Mouse (Mus musculus): ENCODE results near the gene Tns1. TPM values are rescaled to one million over a fixed set of nuclear protein-coding genes. Genes with fewer than 3 reads are reported as not detected.

Gene Tns1
- polyA plus RNA-seq, 1 experiment: 111 TPM

- Histone ChIP-seq H3K79me2 (ENCODE audit: control insufficient read depth, insufficient read depth) (no peaks in the 10 kb centered on the region), H3K27me3 (ENCODE audit: control insufficient read depth, insufficient read depth, insufficient read length) (no peaks in the 10 kb centered on the region), H3ac (ENCODE audit: control insufficient read depth, insufficient read length) (no peak overlapping the region), H3K4me3 (no peak overlapping the region), H3K4me2 (ENCODE audit: low read depth) (peak overlapping the region; percentile 20), H3K36me3 (ENCODE audit: control insufficient read depth, insufficient read depth) (peaks cover 51% of the 10 kb centered on the region)
- TF ChIP-seq MYOG (IDR thresholded peaks at IDR 0.05; ENCODE audit: control insufficient read depth in 1 of 3, insufficient read depth in 1 of 3, insufficient read length in 2 of 3, low read depth in 2 of 3) (peak; percentile 72 to 94 (median 78)), SRF (IDR thresholded peaks at IDR 0.05; ENCODE audit: control insufficient read depth, insufficient read length, low read depth) (no peak), MAX (IDR thresholded peaks at IDR 0.05; ENCODE audit: low read depth) (no peak), TCF12 (IDR thresholded peaks at IDR 0.05; ENCODE audit: insufficient read depth, poor library complexity, severe bottlenecking) (peak; percentile 85), USF1 (IDR thresholded peaks at IDR 0.05; ENCODE audit: low read depth) (no peak), MYOD1 (IDR thresholded peaks at IDR 0.05; ENCODE audit: control insufficient read depth in 1 of 3, insufficient read length in 2 of 3, low read depth in 2 of 3) (peak in 2 of 3 experiments; percentile 71 to 90), POLR2AphosphoS2 (IDR thresholded peaks at IDR 0.05; ENCODE audit: insufficient read length, low read depth) (peak; percentile 44), TCF3 (IDR thresholded peaks at IDR 0.05; ENCODE audit: insufficient read length, low read depth) (peak; percentile 38), REST (IDR thresholded peaks at IDR 0.05; ENCODE audit: insufficient read depth, insufficient read length) (no peak), E2F4 (IDR thresholded peaks at IDR 0.05; ENCODE audit: insufficient read depth) (no peak), CEBPB (IDR thresholded peaks at IDR 0.05; ENCODE audit: insufficient read depth, poor library complexity, severe bottlenecking) (peak; percentile 70; the same call in 1 of the 2 replicates), POLR2A (IDR thresholded peaks at IDR 0.05; ENCODE audit: insufficient read length, low read depth) (no peak)
Observed at GRCm38 (mm10) chr1:73915218-73916070, 208.8 kb downstream of the Tns1 start.

- Histone ChIP-seq H3K27me3 (ENCODE audit: control insufficient read depth, insufficient read depth, insufficient read length) (no peaks in the 10 kb centered on the region), H3ac (ENCODE audit: control insufficient read depth, insufficient read length) (no peak overlapping the region), H3K4me2 (ENCODE audit: low read depth) (no peak overlapping the region), H3K79me2 (ENCODE audit: control insufficient read depth, insufficient read depth) (no peaks in the 10 kb centered on the region), H3K36me3 (ENCODE audit: control insufficient read depth, insufficient read depth) (peaks cover 37% of the 10 kb centered on the region), H3K4me3 (no peak overlapping the region)
- no peak for TF ChIP-seq E2F4 (IDR thresholded peaks at IDR 0.05; ENCODE audit: insufficient read depth)
- no peak for TF ChIP-seq SRF (IDR thresholded peaks at IDR 0.05; ENCODE audit: control insufficient read depth, insufficient read length, low read depth)
- no peak for TF ChIP-seq TCF12 (IDR thresholded peaks at IDR 0.05; ENCODE audit: insufficient read depth, poor library complexity, severe bottlenecking)
- TF ChIP-seq POLR2AphosphoS2 (IDR thresholded peaks at IDR 0.05; ENCODE audit: insufficient read length, low read depth): no peak
- no peak for TF ChIP-seq MYOD1 (IDR thresholded peaks at IDR 0.05; ENCODE audit: control insufficient read depth in 1 of 3, insufficient read length in 2 of 3, low read depth in 2 of 3)
- no peak for TF ChIP-seq CEBPB (IDR thresholded peaks at IDR 0.05; ENCODE audit: insufficient read depth, poor library complexity, severe bottlenecking)
- TF ChIP-seq TCF3 (IDR thresholded peaks at IDR 0.05; ENCODE audit: insufficient read length, low read depth): no peak
- TF ChIP-seq MAX (IDR thresholded peaks at IDR 0.05; ENCODE audit: low read depth): no peak
- no peak for TF ChIP-seq USF1 (IDR thresholded peaks at IDR 0.05; ENCODE audit: low read depth)
Observed at GRCm38 (mm10) chr1:73914076-73914475, 210.2 kb downstream of the Tns1 start.

GRCm38 (mm10) chr1:73913071-73914005 lies 210.9 kb downstream of the Tns1 start:
- TF ChIP-seq POLR2A (IDR thresholded peaks at IDR 0.05; ENCODE audit: insufficient read length, low read depth) (no peak), SRF (IDR thresholded peaks at IDR 0.05; ENCODE audit: control insufficient read depth, insufficient read length, low read depth) (no peak), TCF12 (IDR thresholded peaks at IDR 0.05; ENCODE audit: insufficient read depth, poor library complexity, severe bottlenecking) (no peak), E2F4 (IDR thresholded peaks at IDR 0.05; ENCODE audit: insufficient read depth) (no peak), MYOD1 (IDR thresholded peaks at IDR 0.05; ENCODE audit: control insufficient read depth in 1 of 3, insufficient read length in 2 of 3, low read depth in 2 of 3) (no peak), TCF3 (IDR thresholded peaks at IDR 0.05; ENCODE audit: insufficient read length, low read depth) (no peak), USF1 (IDR thresholded peaks at IDR 0.05; ENCODE audit: low read depth) (no peak), POLR2AphosphoS2 (IDR thresholded peaks at IDR 0.05; ENCODE audit: insufficient read length, low read depth) (no peak), REST (IDR thresholded peaks at IDR 0.05; ENCODE audit: insufficient read depth, insufficient read length) (no peak), CEBPB (IDR thresholded peaks at IDR 0.05; ENCODE audit: insufficient read depth, poor library complexity, severe bottlenecking) (no peak), MAX (IDR thresholded peaks at IDR 0.05; ENCODE audit: low read depth) (no peak), MYOG (IDR thresholded peaks at IDR 0.05; ENCODE audit: control insufficient read depth in 1 of 3, insufficient read depth in 1 of 3, insufficient read length in 2 of 3, low read depth in 2 of 3) (no peak)
- Histone ChIP-seq H3K4me2 (ENCODE audit: low read depth) (no peak overlapping the region), H3K36me3 (ENCODE audit: control insufficient read depth, insufficient read depth) (peaks cover 30% of the 10 kb centered on the region), H3K79me2 (ENCODE audit: control insufficient read depth, insufficient read depth) (no peaks in the 10 kb centered on the region), H3K27me3 (ENCODE audit: control insufficient read depth, insufficient read depth, insufficient read length) (no peaks in the 10 kb centered on the region), H3K4me3 (no peak overlapping the region), H3ac (ENCODE audit: control insufficient read depth, insufficient read length) (no peak overlapping the region)

DNA sequence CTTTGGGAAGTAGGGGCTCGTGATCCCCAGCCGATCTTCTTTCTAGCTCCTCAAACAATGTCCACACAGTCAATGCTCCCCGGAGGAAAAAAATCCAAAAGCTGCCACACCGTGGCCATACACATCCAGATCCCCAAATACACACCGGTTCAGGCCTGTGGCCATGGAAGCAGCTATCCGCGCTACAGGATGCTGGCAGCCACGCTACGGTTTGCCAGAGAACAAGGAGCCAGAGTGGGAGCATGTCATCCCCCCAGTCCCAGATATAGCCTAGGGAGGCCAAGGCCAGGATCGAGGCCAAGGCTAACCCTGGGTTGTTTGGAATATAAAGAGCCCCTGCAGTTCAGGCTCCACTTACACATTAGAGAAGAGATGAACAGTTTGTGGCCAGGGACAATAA lies 211.8 kb downstream of the Tns1 start:
- H3K27me3 ChIP-seq (ENCODE audit: control insufficient read depth, insufficient read depth, insufficient read length): no peaks in the 10 kb centered on the region
- TF ChIP-seq POLR2AphosphoS2 (IDR thresholded peaks at IDR 0.05; ENCODE audit: insufficient read length, low read depth) (peak; percentile 44), POLR2A (IDR thresholded peaks at IDR 0.05; ENCODE audit: insufficient read length, low read depth) (no peak)
- H3K36me3 ChIP-seq (ENCODE audit: control insufficient read depth, insufficient read depth): peaks cover 23% of the 10 kb centered on the region
- H3K4me3 ChIP-seq: no peak overlapping the region
- H3ac ChIP-seq (ENCODE audit: control insufficient read depth, insufficient read length): no peak overlapping the region
- no peaks in the 10 kb centered on the region for H3K79me2 ChIP-seq (ENCODE audit: control insufficient read depth, insufficient read depth)
- H3K4me2 ChIP-seq (ENCODE audit: low read depth): no peak overlapping the region
